Comparison of ENCODE assay signal across 9 mouse cellular contexts in the genomic region with DNA sequence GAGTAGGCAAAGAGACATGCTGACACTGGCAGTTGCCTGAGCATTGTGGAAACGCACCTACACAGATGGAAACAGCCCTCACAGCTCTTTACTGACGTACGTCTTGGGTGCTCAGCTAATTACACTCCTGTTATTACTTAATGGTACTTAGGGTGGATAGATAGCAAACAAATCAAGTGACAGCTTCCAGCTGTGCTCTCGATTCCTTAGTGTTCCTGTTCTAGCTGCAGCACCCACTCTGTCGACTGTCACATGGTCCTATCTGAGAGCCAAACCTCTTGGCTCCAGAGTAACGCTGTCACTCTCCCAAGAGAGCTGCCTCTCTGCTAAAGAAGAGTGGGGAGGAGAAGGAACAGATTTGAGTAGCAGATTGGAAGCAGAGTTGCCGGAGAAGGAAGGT.
DNase-seq lines count a peak whose midpoint lies in the region.
"Had no signal": no experiment of that assay in that cellular context is flagged by ENCODE, and none has a peak within 500 bp of the region (broad histone marks: within the 10 kb centered on the region; RNA-seq: fewer than 3 reads in every experiment).

No protein-coding gene starts in this region.

- DNase-seq in adrenal gland, adult 2 months: peak; percentile 64
- no peak for DNase-seq in adrenal gland, adult 18-20 months (ENCODE audit: low spot score in 2 of 2)
- peak; percentile 31 for DNase-seq in 3T3-L1 (ENCODE audit: low read depth, low spot score)
- DNase-seq in heart, adult 8-10 months (ENCODE audit: low spot score): peak; percentile 82
- peak; percentile 36 for DNase-seq in layer of hippocampus, postnatal 14 days (ENCODE audit: low spot score in 2 of 2)
- DNase-seq in T-cell, adult 2 months (ENCODE audit: low spot score): no peak
- no peak for DNase-seq in right cerebral cortex, postnatal 14 days
- no peak for DNase-seq in embryo, embryonic 9.5 days (ENCODE audit: extremely low spot score)
- DNase-seq: thymus, adult 18-20 months had no signal

Comparison
In these comparisons a context has a peak if more than half of its experiments do, and no peak if none do; other contexts are left out.
1. DNase-seq: peak in adrenal gland, adult 2 months (single experiment), 3T3-L1 (single experiment), heart, adult 8-10 months (single experiment) and layer of hippocampus, postnatal 14 days (2 of 2); none in adrenal gland, adult 18-20 months (0 of 2), T-cell, adult 2 months (single experiment), right cerebral cortex, postnatal 14 days (single experiment) and embryo, embryonic 9.5 days (single experiment).